Mouse (Mus musculus): ENCODE data around the gene Gm28434. TPM values are rescaled to one million over a fixed set of nuclear protein-coding genes. Genes with fewer than 3 reads are reported as not detected.

Gm28434 gene
- total RNA-seq, 1 experiment, result not detected

DNA sequence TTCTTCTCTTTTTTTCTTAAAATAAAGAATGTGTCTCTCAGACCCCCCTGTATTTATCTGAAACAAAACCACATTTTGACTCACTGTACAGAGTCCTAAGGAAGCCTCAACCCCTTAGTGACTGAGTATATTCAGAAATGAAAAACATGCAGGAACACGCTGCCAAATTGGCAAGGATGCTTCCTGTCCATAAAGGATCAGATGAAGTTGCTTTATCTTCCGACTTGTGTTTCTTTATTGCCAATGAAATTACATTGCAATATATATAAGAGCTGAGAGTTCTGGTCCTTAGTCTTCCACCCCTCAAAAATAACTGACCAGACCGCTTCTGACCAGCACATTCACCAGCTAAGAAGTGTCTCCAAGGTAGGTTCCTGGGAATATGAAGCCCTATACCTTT, 32.9 kb downstream of the Gm28434 start, which contains the start of gene Smr3a:
Gene Smr3a (plus strand): TSS at position 301 of the 400 bp plus-strand sequence.
- no peak within 1 kb of the TSS for H3K4me3 ChIP-seq (ENCODE audit: insufficient read depth in 1 of 2, low read depth in 1 of 2, low read length in 2 of 2, poor library complexity in 1 of 2, severe bottlenecking in 1 of 2)
- no peaks in the 10 kb centered on the region for H3K36me3 ChIP-seq (ENCODE audit: control insufficient read depth, insufficient read depth, low read length, poor library complexity, severe bottlenecking)
- no peaks in the 10 kb centered on the region for H3K9me3 ChIP-seq (ENCODE audit: control insufficient read depth, insufficient read depth, low read depth, low read length)
- in situ Hi-C loops (cut with MboI; ENCODE audit: low sequenced_read_pairs in 2 of 2, unreplicated experiment in 2 of 2), result no loop called here
- H3K9ac ChIP-seq (ENCODE audit: insufficient read depth, low read depth, low read length, poor library complexity, severe bottlenecking), result no peak within 1 kb of the TSS
- no peak within 1 kb of the TSS for H3K27ac ChIP-seq (ENCODE audit: insufficient read depth, low read depth, low read length, poor library complexity, severe bottlenecking)
- no peak for TF ChIP-seq CHD2 (IDR thresholded peaks at IDR 0.05; ENCODE audit: low read depth, low read length)
- no peak for TF ChIP-seq ZNF384 (IDR thresholded peaks at IDR 0.05; ENCODE audit: low read depth, low read length)
- no peak for TF ChIP-seq MAFK (IDR thresholded peaks at IDR 0.05; ENCODE audit: insufficient read depth, low read depth, low read length)
- TF ChIP-seq ZC3H11A (IDR thresholded peaks at IDR 0.05; ENCODE audit: borderline replicate concordance, low read depth, low read length), result no peak
- no peak for TF ChIP-seq HCFC1 (IDR thresholded peaks at IDR 0.05; ENCODE audit: borderline replicate concordance, insufficient read depth, low read length)
- peaks cover 0 to 3% of the 10 kb centered on the region in 2 experiments; a peak in 1 of 4 replicates for H3K4me1 ChIP-seq (ENCODE audit: control insufficient read depth in 2 of 2, insufficient read depth in 2 of 2, low read length in 2 of 2, poor library complexity in 1 of 2)
- DNase-seq (ENCODE audit: low read depth, low spot score), result no peak

DNA sequence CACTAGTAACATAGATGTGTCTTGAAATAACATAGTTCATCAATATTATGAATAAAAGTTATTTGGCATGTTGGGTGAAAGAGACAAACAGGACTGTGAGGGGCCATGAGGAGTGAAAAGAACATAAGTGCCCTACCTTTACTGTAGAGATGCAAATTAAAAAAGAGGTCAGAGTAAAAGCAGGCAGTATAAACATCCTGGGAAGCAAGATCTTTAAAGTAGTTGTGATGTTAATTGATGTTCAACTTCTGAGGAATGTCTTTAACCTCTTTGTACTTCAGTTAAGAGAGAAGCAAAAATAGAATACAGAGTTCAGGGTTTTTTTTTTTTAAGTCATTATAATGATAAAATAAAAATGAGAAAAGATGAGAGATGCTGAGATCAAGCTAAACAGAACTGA, 35.9 kb downstream of the Gm28434 start:
- DNase-seq (ENCODE audit: low read depth, low spot score), result peak; percentile 19
- no peaks in the 10 kb centered on the region for H3K36me3 ChIP-seq (ENCODE audit: control insufficient read depth, insufficient read depth, low read length, poor library complexity, severe bottlenecking)
- no peak overlapping the region for H3K4me3 ChIP-seq (ENCODE audit: insufficient read depth in 1 of 2, low read depth in 1 of 2, low read length in 2 of 2, poor library complexity in 1 of 2, severe bottlenecking in 1 of 2)
- no peak overlapping the region for H3K9ac ChIP-seq (ENCODE audit: insufficient read depth, low read depth, low read length, poor library complexity, severe bottlenecking)
- peaks cover 2 to 3% of the 10 kb centered on the region in 2 experiments; a peak in 2 of 4 replicates for H3K4me1 ChIP-seq (ENCODE audit: control insufficient read depth in 2 of 2, insufficient read depth in 2 of 2, low read length in 2 of 2, poor library complexity in 1 of 2)
- in situ Hi-C loops (cut with MboI; ENCODE audit: low sequenced_read_pairs in 2 of 2, unreplicated experiment in 2 of 2), result no loop called here
- H3K27ac ChIP-seq (ENCODE audit: insufficient read depth, low read depth, low read length, poor library complexity, severe bottlenecking), result no peak overlapping the region
- no peaks in the 10 kb centered on the region for H3K9me3 ChIP-seq (ENCODE audit: control insufficient read depth, insufficient read depth, low read depth, low read length)
- TF ChIP-seq ZNF384 (IDR thresholded peaks at IDR 0.05; ENCODE audit: low read depth, low read length) (no peak), CHD2 (IDR thresholded peaks at IDR 0.05; ENCODE audit: low read depth, low read length) (no peak), MAFK (IDR thresholded peaks at IDR 0.05; ENCODE audit: insufficient read depth, low read depth, low read length) (no peak), HCFC1 (IDR thresholded peaks at IDR 0.05; ENCODE audit: borderline replicate concordance, insufficient read depth, low read length) (no peak), ZC3H11A (IDR thresholded peaks at IDR 0.05; ENCODE audit: borderline replicate concordance, low read depth, low read length) (no peak)

Other genes starting within 250 kb of the Gm28434 start
- not detected in 2 replicates for gene Csn1s2a, start 194.9 kb upstream of the Gm28434 start, total RNA-seq (2012; rRNA removed)
- not detected in 2 replicates for gene Csn1s2b, start 161.4 kb upstream of the Gm28434 start, total RNA-seq (2012; rRNA removed)
- not detected in 2 replicates for gene Prr27, start 143.8 kb upstream of the Gm28434 start, total RNA-seq (2012; rRNA removed)
- not detected in 2 replicates for gene Odam, start 84.5 kb upstream of the Gm28434 start, total RNA-seq (2012; rRNA removed)
- 1.6 and 2.2 TPM in 2 replicates for gene Csn3, start 43.9 kb upstream of the Gm28434 start, total RNA-seq (2012; rRNA removed)
- gene 2310003L06Rik, start 58 bp upstream of the Gm28434 start, total RNA-seq (2012; rRNA removed), result 1.3 and 2.7 TPM in 2 replicates
- 0.42 and 0.45 TPM in 2 replicates for gene Cabs1, start 9.9 kb downstream of the Gm28434 start, total RNA-seq (2012; rRNA removed)
- gene Smr3a, start 33.0 kb downstream of the Gm28434 start, total RNA-seq (2012; rRNA removed), result not detected in 2 replicates
- gene Smr2, start 117.0 kb downstream of the Gm28434 start, total RNA-seq (2012; rRNA removed), result not detected in 2 replicates
- not detected in 2 replicates for gene Gm11116, start 142.0 kb downstream of the Gm28434 start, total RNA-seq (2012; rRNA removed)
- not detected in 2 replicates for gene Gm11115, start 184.6 kb downstream of the Gm28434 start, total RNA-seq (2012; rRNA removed)

All from ES-E14 (cell line).